Mouse (Mus musculus): ENCODE results near the gene Kcnh4. TPM values are rescaled to one million over a fixed set of nuclear protein-coding genes. Genes with fewer than 3 reads are reported as not detected.

Kcnh4 gene
- total RNA-seq, 2 experiments from 2014 or later = not detected

Other genes starting within 250 kb of the Kcnh4 start
- 80.6 and 90.8 TPM in 2 replicates for gene Acly, start 231.9 kb downstream of the Kcnh4 start, total RNA-seq (2015)
- gene Acly, start 231.9 kb downstream of the Kcnh4 start, total RNA-seq (2017) = 100 and 105 TPM in 2 replicates
- 0.16 and 0.96 TPM in 2 replicates for gene Ttc25, start 214.3 kb downstream of the Kcnh4 start, total RNA-seq (2015)
- gene Ttc25, start 214.3 kb downstream of the Kcnh4 start, total RNA-seq (2017) = not detected in 2 replicates
- gene Cnp, start 185.0 kb downstream of the Kcnh4 start, total RNA-seq (2015) = 9.5 and 11.3 TPM in 2 replicates
- 22.2 and 23.9 TPM in 2 replicates for gene Cnp, start 185.0 kb downstream of the Kcnh4 start, total RNA-seq (2017)
- 47.7 and 52.7 TPM in 2 replicates for gene Nkiras2, start 140.7 kb downstream of the Kcnh4 start, total RNA-seq (2015)
- 36.0 and 45.5 TPM in 2 replicates for gene Nkiras2, start 140.7 kb downstream of the Kcnh4 start, total RNA-seq (2017)
- gene Dnajc7, start 139.8 kb downstream of the Kcnh4 start, total RNA-seq (2015) = 98.1 and 124 TPM in 2 replicates
- gene Dnajc7, start 139.8 kb downstream of the Kcnh4 start, total RNA-seq (2017) = 145 and 172 TPM in 2 replicates
- not detected in 2 replicates for gene Zfp385c, start 67.5 kb downstream of the Kcnh4 start, total RNA-seq (2015)
- gene Zfp385c, start 67.5 kb downstream of the Kcnh4 start, total RNA-seq (2017) = not detected in 2 replicates
- gene Dhx58, start 55.7 kb downstream of the Kcnh4 start, total RNA-seq (2015) = 23.7 and 24.9 TPM in 2 replicates
- gene Dhx58, start 55.7 kb downstream of the Kcnh4 start, total RNA-seq (2017) = 36.9 and 50.9 TPM in 2 replicates
- gene Kat2a, start 47.5 kb downstream of the Kcnh4 start, total RNA-seq (2015) = 11.0 and 11.5 TPM in 2 replicates
- 8.7 and 9.0 TPM in 2 replicates for gene Kat2a, start 47.5 kb downstream of the Kcnh4 start, total RNA-seq (2017)
- not detected in 2 replicates for gene Hspb9, start 46.1 kb downstream of the Kcnh4 start, total RNA-seq (2015)
- 0.65 TPM in 1 of 2 replicates, not detected in the other for gene Hspb9, start 46.1 kb downstream of the Kcnh4 start, total RNA-seq (2017)
- gene Rab5c, start 21.7 kb downstream of the Kcnh4 start, total RNA-seq (2015) = 167 and 170 TPM in 2 replicates
- gene Rab5c, start 21.7 kb downstream of the Kcnh4 start, total RNA-seq (2017) = 136 and 142 TPM in 2 replicates
- gene Hcrt, start 3.0 kb upstream of the Kcnh4 start, total RNA-seq (2015) = not detected in 2 replicates
- not detected in 2 replicates for gene Hcrt, start 3.0 kb upstream of the Kcnh4 start, total RNA-seq (2017)
- gene Ghdc, start 11.0 kb upstream of the Kcnh4 start, total RNA-seq (2015) = 4.6 and 5.6 TPM in 2 replicates
- 4.6 and 6.6 TPM in 2 replicates for gene Ghdc, start 11.0 kb upstream of the Kcnh4 start, total RNA-seq (2017)
- 40.9 and 47.6 TPM in 2 replicates for gene Stat5b, start 90.8 kb upstream of the Kcnh4 start, total RNA-seq (2015)
- gene Stat5b, start 90.8 kb upstream of the Kcnh4 start, total RNA-seq (2017) = 50.6 and 53.2 TPM in 2 replicates
- gene Stat5a, start 99.4 kb upstream of the Kcnh4 start, total RNA-seq (2015) = 20.0 and 22.5 TPM in 2 replicates
- gene Stat5a, start 99.4 kb upstream of the Kcnh4 start, total RNA-seq (2017) = 22.5 and 23.7 TPM in 2 replicates
- gene Stat3, start 179.6 kb upstream of the Kcnh4 start, total RNA-seq (2015) = 61.5 and 79.5 TPM in 2 replicates
- gene Stat3, start 179.6 kb upstream of the Kcnh4 start, total RNA-seq (2017) = 103 and 184 TPM in 2 replicates
- not detected in 2 replicates for gene Cavin1, start 210.9 kb upstream of the Kcnh4 start, total RNA-seq (2015)
- gene Cavin1, start 210.9 kb upstream of the Kcnh4 start, total RNA-seq (2017) = 0.15 TPM in 1 of 2 replicates, not detected in the other
- 40.2 and 42.9 TPM in 2 replicates for gene Atp6v0a1, start 249.5 kb upstream of the Kcnh4 start, total RNA-seq (2015)
- 35.2 and 46.1 TPM in 2 replicates for gene Atp6v0a1, start 249.5 kb upstream of the Kcnh4 start, total RNA-seq (2017)